Comparison of ENCODE assay signal across 8 mouse cellular contexts in genomic region chr6:83161921-83162641, GRCm38 (mm10). TPM values are rescaled to one million over a fixed set of nuclear protein-coding genes. Genes with fewer than 3 reads are reported as not detected.
DNase-seq lines count a peak whose midpoint lies in the region; ATAC-seq lines count a peak whose summit lies in the region.

No protein-coding gene starts in this region.

- H3K27ac ChIP-seq in heart, embryonic 14.5 days (replicated peaks in 1 of 2; ENCODE audit: control insufficient read depth in 1 of 2, insufficient read depth in 1 of 2, low read depth in 2 of 2, low read length in 2 of 2), result no peak overlapping the region

- ATAC-seq in heart, embryonic 14.5 days (ENCODE audit: insufficient number of reproducible peaks, insufficient read depth, low FRiP score, low read depth), result no peak

- under 1% methylated on average over 49 of the region's 49 CpGs for WGBS in heart, embryonic 14.5 days

- H3K27me3 ChIP-seq in heart, embryonic 14.5 days (ENCODE audit: control insufficient read depth, insufficient read depth, low read length), result peaks cover 31% of the 10 kb centered on the region

- no peaks in the 10 kb centered on the region for H3K9me3 ChIP-seq in heart, embryonic 14.5 days (ENCODE audit: control insufficient read depth, low read length)

- no peaks in the 10 kb centered on the region for H3K36me3 ChIP-seq in heart, embryonic 14.5 days (ENCODE audit: control insufficient read depth, insufficient read depth, low read length)

- DNase-seq in cerebellum, adult 11-12 months, result peak; percentile 73
- DNase-seq in cerebellum, adult 8-10 months, result no peak
- DNase-seq in cerebellum, postnatal 14 days, result peak; percentile 38 to 41
- peak; percentile 73 for DNase-seq in kidney, postnatal 10 days
- DNase-seq in lung, postnatal 36 days, result peak; percentile 52
- peak; percentile 63 for DNase-seq in testis, postnatal 14 days (ENCODE audit: low spot score)
- no peak for DNase-seq in frontal cortex, postnatal 10 days (ENCODE audit: low spot score in 2 of 2)

- peak overlapping the region; percentile 83 for H3K4me2 ChIP-seq in heart, embryonic 14.5 days (ENCODE audit: low read length)

- peak overlapping the region; percentile 59 for H3K9ac ChIP-seq in heart, embryonic 14.5 days (ENCODE audit: low read length)

- H3K4me1 ChIP-seq in heart, embryonic 14.5 days (ENCODE audit: control insufficient read depth in 2 of 2, insufficient read depth in 2 of 2, low read length in 2 of 2), result peaks cover 6 to 25% of the 10 kb centered on the region in 2 experiments; a peak in 3 of 4 replicates

- peak overlapping the region; percentile 34 to 46 for H3K4me3 ChIP-seq in heart, embryonic 14.5 days (ENCODE audit: control insufficient read depth in 1 of 2, insufficient read depth in 1 of 2, low read depth in 1 of 2, low read length in 2 of 2)

RNA-seq across cellular contexts. Expression of gene Dctn1, which starts 3.6 kb away (rescaled TPM):
- 53.1 and 60.2 TPM in 2 replicates for polyA plus RNA-seq in heart, embryonic 14.5 days (2014; fragmentation: Nextera tagmentation; extraction: Ambion mirVana)

RNA-seq across cellular contexts. Expression of gene 1700003E16Rik, which starts 5.9 kb away (rescaled TPM):
- 0.31 and 0.43 TPM in 2 replicates for polyA plus RNA-seq in heart, embryonic 14.5 days (2014; fragmentation: Nextera tagmentation; extraction: Ambion mirVana)

RNA-seq across cellular contexts. Expression of gene Wdr54, which starts 5.9 kb away (rescaled TPM):
- polyA plus RNA-seq in heart, embryonic 14.5 days (2014; fragmentation: Nextera tagmentation; extraction: Ambion mirVana), result 6.0 and 6.2 TPM in 2 replicates

RNA-seq across cellular contexts. Expression of gene Rtkn, which starts 26.8 kb away (rescaled TPM):
- 9.9 and 11.6 TPM in 2 replicates for polyA plus RNA-seq in heart, embryonic 14.5 days (2014; fragmentation: Nextera tagmentation; extraction: Ambion mirVana)

RNA-seq across cellular contexts. Expression of gene Ino80b, which starts 36.9 kb away (rescaled TPM):
- 10.3 and 11.3 TPM in 2 replicates for polyA plus RNA-seq in heart, embryonic 14.5 days (2014; fragmentation: Nextera tagmentation; extraction: Ambion mirVana)

Comparison
In these comparisons a context has a peak if more than half of its experiments do, and no peak if none do; other contexts are left out.
1. DNase-seq: peak in cerebellum, adult 11-12 months (single experiment), cerebellum, postnatal 14 days (2 of 2), kidney, postnatal 10 days (single experiment), lung, postnatal 36 days (single experiment) and testis, postnatal 14 days (single experiment); none in cerebellum, adult 8-10 months (single experiment) and frontal cortex, postnatal 10 days (0 of 2).